In the genomic region with DNA sequence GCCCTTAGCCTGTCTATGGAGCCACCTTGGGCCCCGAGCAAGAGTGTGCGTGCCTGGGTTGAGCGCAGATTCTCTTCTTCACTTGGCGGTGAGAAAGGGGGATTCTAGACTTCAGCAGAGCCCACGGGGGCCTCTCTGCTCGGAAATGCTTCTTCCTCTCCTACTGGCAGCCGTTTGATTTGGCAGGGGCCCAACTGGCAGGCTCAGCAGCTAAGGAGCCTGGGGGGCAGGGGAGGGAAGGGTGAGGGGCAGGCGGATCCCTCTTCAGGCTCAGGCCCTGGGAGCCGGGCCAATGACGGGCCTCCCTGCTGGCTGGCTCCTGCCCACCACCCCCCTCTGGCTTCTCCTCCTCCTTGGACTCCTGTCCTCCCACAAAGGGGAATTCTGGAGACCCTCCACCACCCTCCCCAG, we compare ENCODE assay signal across 8 mouse cellular contexts. TPM values are rescaled to one million over a fixed set of nuclear protein-coding genes. Genes with fewer than 3 reads are reported as not detected.
A peak's percentile ranks its signal among the peaks of the same experiment; 100 is the strongest.
DNase-seq lines count a peak whose midpoint lies in the region; ATAC-seq lines count a peak whose summit lies in the region.

No protein-coding gene starts in this region.

- H3K9ac ChIP-seq in embryonic facial prominence, embryonic 13.5 days, result peak overlapping the region; percentile 32; the same call in 1 of the 2 replicates
- H3K9ac ChIP-seq in stomach, embryonic 14.5 days (replicated peaks; ENCODE audit: low read depth, low read length), result no peak overlapping the region

- peak; percentile 72 for ATAC-seq in embryonic facial prominence, embryonic 13.5 days (ENCODE audit: insufficient number of reproducible peaks, insufficient read depth, low FRiP score, low TSS enrichment, low read depth)
- ATAC-seq in stomach, embryonic 14.5 days (ENCODE audit: insufficient number of reproducible peaks, insufficient read depth, low FRiP score, low read depth), result peak; percentile 91

- H3K36me3 ChIP-seq in embryonic facial prominence, embryonic 13.5 days, result no peaks in the 10 kb centered on the region
- H3K36me3 ChIP-seq in stomach, embryonic 14.5 days (ENCODE audit: control insufficient read depth, insufficient read depth, low read length), result no peaks in the 10 kb centered on the region

- intact Hi-C loops in left cerebral cortex, postnatal 14 days (cut with DNase I), result no loop called here

- H3K4me2 ChIP-seq in embryonic facial prominence, embryonic 13.5 days, result peak overlapping the region; percentile 53
- H3K4me2 ChIP-seq in stomach, embryonic 14.5 days (replicated peaks; ENCODE audit: low read depth, low read length), result peak overlapping the region; percentile 28

- WGBS in embryonic facial prominence, embryonic 13.5 days, result 4% methylated on average over 10 of the region's 10 CpGs
- 10% methylated on average over 10 of the region's 10 CpGs for WGBS in stomach, embryonic 14.5 days

- H3K27me3 ChIP-seq in embryonic facial prominence, embryonic 13.5 days, result no peaks in the 10 kb centered on the region
- H3K27me3 ChIP-seq in stomach, embryonic 14.5 days (ENCODE audit: control insufficient read depth, insufficient read depth, low read length), result no peaks in the 10 kb centered on the region

- peak; percentile 91 for DNase-seq in adrenal gland, postnatal 10 days
- peak; percentile 55 for DNase-seq in heart, adult 8-10 months (ENCODE audit: low spot score)
- peak; percentile 71 for DNase-seq in kidney, adult 18-20 months
- DNase-seq in left cerebral cortex, postnatal 14 days (ENCODE audit: low spot score in 2 of 2), result peak; percentile 79 to 83
- DNase-seq in mesoderm, embryonic 11.5 days (ENCODE audit: low read depth, low spot score), result peak; percentile 33
- no peak for DNase-seq in B cell, adult 2 months

- peaks cover 74% of the 10 kb centered on the region for H3K4me1 ChIP-seq in embryonic facial prominence, embryonic 13.5 days
- peaks cover 32% of the 10 kb centered on the region for H3K4me1 ChIP-seq in stomach, embryonic 14.5 days (ENCODE audit: control insufficient read depth, insufficient read depth, low read length)

- peak overlapping the region; percentile 84 for H3K27ac ChIP-seq in embryonic facial prominence, embryonic 13.5 days
- peak overlapping the region; percentile 73 for H3K27ac ChIP-seq in stomach, embryonic 14.5 days (ENCODE audit: low read length)

- peak overlapping the region; percentile 6; the same call in 1 of the 2 replicates for H3K4me3 ChIP-seq in embryonic facial prominence, embryonic 13.5 days
- no peak overlapping the region for H3K4me3 ChIP-seq in stomach, embryonic 14.5 days (ENCODE audit: low read depth, low read length)

- H3K9me3 ChIP-seq in embryonic facial prominence, embryonic 13.5 days, result no peaks in the 10 kb centered on the region
- H3K9me3 ChIP-seq in stomach, embryonic 14.5 days (ENCODE audit: control insufficient read depth, low read depth, low read length), result no peaks in the 10 kb centered on the region

RNA-seq across cellular contexts. Expression of gene Mrps18a, which starts 26.7 kb away (rescaled TPM):
- 100 to 1,000 TPM in 1 of 2 experiments, 10 to 100 TPM in 1; 100.0 to 108 TPM for total RNA-seq in adrenal gland, postnatal 10 days (2021)
- polyA plus RNA-seq in embryonic facial prominence, embryonic 13.5 days (2015; fragmentation: Nextera tagmentation; extraction: Ambion mirVana), result 126 and 152 TPM in 2 replicates
- 100 to 1,000 TPM; 144 to 157 (median 149) TPM for total RNA-seq in heart, adult 8-10 months (2022)
- 10 to 100 TPM; 79.0 to 83.1 TPM for total RNA-seq in left cerebral cortex, postnatal 14 days (2021)
- polyA plus RNA-seq in stomach, embryonic 14.5 days (2014; fragmentation: Nextera tagmentation; extraction: Ambion mirVana), result 132 and 141 TPM in 2 replicates

RNA-seq across cellular contexts. Expression of gene Vegfa, which starts 51.9 kb away (rescaled TPM):
- 100 to 1,000 TPM; 305 to 366 TPM for total RNA-seq in adrenal gland, postnatal 10 days (2021)
- polyA plus RNA-seq in embryonic facial prominence, embryonic 13.5 days (2015; fragmentation: Nextera tagmentation; extraction: Ambion mirVana), result 5.5 and 7.0 TPM in 2 replicates
- 100 to 1,000 TPM; 195 to 267 (median 235) TPM for total RNA-seq in heart, adult 8-10 months (2022)
- 10 to 100 TPM; 88.1 to 94.7 TPM for total RNA-seq in left cerebral cortex, postnatal 14 days (2021)
- 6.8 and 8.1 TPM in 2 replicates for polyA plus RNA-seq in stomach, embryonic 14.5 days (2014; fragmentation: Nextera tagmentation; extraction: Ambion mirVana)

RNA-seq across cellular contexts. Expression of gene Rsph9, which starts 59.9 kb away (rescaled TPM):
- 1 to 10 TPM; 5.0 to 6.3 TPM for total RNA-seq in adrenal gland, postnatal 10 days (2021)
- polyA plus RNA-seq in embryonic facial prominence, embryonic 13.5 days (2015; fragmentation: Nextera tagmentation; extraction: Ambion mirVana), result 10.6 and 11.7 TPM in 2 replicates
- under 1 TPM; 0.57 to 0.97 (median 0.84) TPM for total RNA-seq in heart, adult 8-10 months (2022)
- 10 to 100 TPM; 22.8 to 23.7 TPM for total RNA-seq in left cerebral cortex, postnatal 14 days (2021)
- 13.1 and 15.8 TPM in 2 replicates for polyA plus RNA-seq in stomach, embryonic 14.5 days (2014; fragmentation: Nextera tagmentation; extraction: Ambion mirVana)

Comparison
In these comparisons a context has a peak if more than half of its experiments do, and no peak if none do; other contexts are left out.
1. DNase-seq: peak in adrenal gland, postnatal 10 days (single experiment), heart, adult 8-10 months (single experiment), kidney, adult 18-20 months (single experiment), left cerebral cortex, postnatal 14 days (2 of 2) and mesoderm, embryonic 11.5 days (single experiment); none in B cell, adult 2 months (0 of 2).